Mouse (Mus musculus) heart, embryonic 16.5 days (tissue): ENCODE data around the gene Zfp212. TPM values are rescaled to one million over a fixed set of nuclear protein-coding genes. Genes with fewer than 3 reads are reported as not detected.

Source experiments
- ATAC-seq: fragments of 200-750 bp; cut with Nextera tagmentation; replicated peaks from 2 replicates; pipeline ENCODE4 v1.8.0; 2017; ENCODE audit warnings: moderate number of reproducible peaks; ENCODE audit not compliant: insufficient read depth, low FRiP score; ENCODE audit errors: extremely low read depth
- H3K27ac ChIP-seq: fragments of 300-500 bp; sonication (generic); 2 replicates; pipeline ENCODE4 v1.5.1; 2014; ENCODE audit warnings: mild to moderate bottlenecking, low read length, control low read depth, moderate library complexity
- H3K27me3 ChIP-seq: fragments of 300-500 bp; sonication (generic); 2 replicates; pipeline ENCODE4 v1.6.1; 2014; ENCODE audit warnings: low read length, mixed read lengths; ENCODE audit not compliant: control insufficient read depth, insufficient read depth
- H3K36me3 ChIP-seq: fragments of 300-500 bp; sonication (generic); 2 replicates; pipeline ENCODE4 v1.6.1; 2014; ENCODE audit not compliant: control insufficient read depth, insufficient read depth
- H3K4me1 ChIP-seq: fragments of 300-500 bp; sonication (generic); 2 replicates; pipeline ENCODE4 v1.6.1; 2014; ENCODE audit warnings: low read length, mixed read lengths; ENCODE audit not compliant: control insufficient read depth, insufficient read depth
- H3K4me2 ChIP-seq: fragments of 300-500 bp; sonication (generic); 2 replicates; pipeline ENCODE4 v1.6.1; 2014; ENCODE audit warnings: low read depth, mild to moderate bottlenecking, control low read depth, low read length
- H3K4me3 ChIP-seq: fragments of 300-500 bp; sonication (generic); 2 replicates; pipeline ENCODE4 v1.5.1; 2014; ENCODE audit warnings: mild to moderate bottlenecking, control low read depth, low read length
- H3K9ac ChIP-seq: fragments of 300-500 bp; sonication (generic); 2 replicates; pipeline ENCODE4 v1.6.1; 2014; ENCODE audit warnings: low read length, control low read depth
- H3K9me3 ChIP-seq: fragments of 300-500 bp; sonication (generic); replicated peaks from 2 replicates; pipeline ENCODE4 v1.6.1; 2016; ENCODE audit warnings: low read length; ENCODE audit not compliant: control insufficient read depth
- WGBS: fragments of 180-500 bp; shearing (Covaris S2); extraction: QIAGEN DNeasy Blood & Tissue Kit; methylation state at CpG from one replicate; pipeline ENCODE4 v1.1.7; 2014; 5-methylcytosine and 5-hydroxymethylcytosine counted together
- polyA plus RNA-seq: library from polyadenylated mRNA; unstranded; fragments of >200 nt; fragmentation: Nextera tagmentation; extraction: Ambion mirVana; gene quantifications from 2 replicates; pipeline ENCODE4 v1.2.1, GENCODE M21; 2015

Gene Zfp212
- polyA plus RNA-seq, 1 experiment from 2014 or later: 10.9 TPM

- ATAC-seq: no peak
- WGBS: 69% methylated on average over 5 of the region's 5 CpGs
Measured at GRCm38 (mm10) chr6:47917051-47917450, 3.2 kb upstream of the Zfp212 start.

GRCm38 (mm10) chr6:47918768-47919274 is 1.5 kb upstream of the Zfp212 start:
- H3K27ac ChIP-seq: no peak overlapping the region
- H3K4me2 ChIP-seq: no peak overlapping the region
- H3K4me1 ChIP-seq: peaks cover 20% of the 10 kb centered on the region
- ATAC-seq: no peak
- no peaks in the 10 kb centered on the region for H3K9me3 ChIP-seq
- H3K27me3 ChIP-seq: no peaks in the 10 kb centered on the region
- H3K4me3 ChIP-seq: no peak overlapping the region
- H3K36me3 ChIP-seq: no peaks in the 10 kb centered on the region
- WGBS: 71% methylated on average over 3 of the region's 3 CpGs
- no peak overlapping the region for H3K9ac ChIP-seq

More at GRCm38 (mm10) chr6:47917051-47917450, 3.2 kb upstream of the Zfp212 start:
- Histone ChIP-seq H3K9me3 (no peaks in the 10 kb centered on the region), H3K27me3 (no peaks in the 10 kb centered on the region), H3K4me3 (no peak overlapping the region), H3K36me3 (no peaks in the 10 kb centered on the region), H3K27ac (no peak overlapping the region), H3K9ac (no peak overlapping the region), H3K4me1 (peaks cover 15% of the 10 kb centered on the region), H3K4me2 (no peak overlapping the region)

- Histone ChIP-seq H3K9me3 (no peaks in the 10 kb centered on the region), H3K4me3 (peak overlapping the region; percentile 83), H3K4me1 (peaks cover 20% of the 10 kb centered on the region), H3K27ac (peak overlapping the region; percentile 97), H3K4me2 (peak overlapping the region; percentile 72), H3K9ac (peak overlapping the region; percentile 95), H3K27me3 (no peaks in the 10 kb centered on the region), H3K36me3 (no peaks in the 10 kb centered on the region)
- 25% methylated on average over 11 of the region's 11 CpGs for WGBS
- ATAC-seq: no peak
Measured at GRCm38 (mm10) chr6:47919646-47920446, 430 bp upstream of the Zfp212 start.

GRCm38 (mm10) chr6:47942461-47942860 is 22.2 kb downstream of the Zfp212 start:
- Histone ChIP-seq H3K4me3 (peak overlapping the region; percentile 56), H3K9me3 (no peaks in the 10 kb centered on the region), H3K27ac (no peak overlapping the region), H3K4me1 (peaks cover 2% of the 10 kb centered on the region; the same call in 1 of the 2 replicates), H3K27me3 (no peaks in the 10 kb centered on the region), H3K36me3 (no peaks in the 10 kb centered on the region), H3K4me2 (peak overlapping the region; percentile 84), H3K9ac (peak overlapping the region; percentile 76)
- ATAC-seq: no peak
- 45% methylated on average over 12 of the region's 12 CpGs for WGBS

GRCm38 (mm10) chr6:47943021-47943691 is 22.9 kb downstream of the Zfp212 start:
- no peaks in the 10 kb centered on the region for H3K36me3 ChIP-seq
- no peaks in the 10 kb centered on the region for H3K27me3 ChIP-seq
- 8% methylated on average over 64 of the region's 64 CpGs for WGBS
- H3K27ac ChIP-seq: no peak overlapping the region
- ATAC-seq: peak; percentile 88
- H3K4me2 ChIP-seq: peak overlapping the region; percentile 84
- H3K4me1 ChIP-seq: peaks cover 2% of the 10 kb centered on the region; the same call in 1 of the 2 replicates
- H3K4me3 ChIP-seq: peak overlapping the region; percentile 56
- no peaks in the 10 kb centered on the region for H3K9me3 ChIP-seq
- H3K9ac ChIP-seq: peak overlapping the region; percentile 76

GRCm38 (mm10) chr6:47943721-47944120 is 23.4 kb downstream of the Zfp212 start:
- no peaks in the 10 kb centered on the region for H3K36me3 ChIP-seq
- peak overlapping the region; percentile 56 for H3K4me3 ChIP-seq
- ATAC-seq: no peak
- no peaks in the 10 kb centered on the region for H3K9me3 ChIP-seq
- no peak overlapping the region for H3K27ac ChIP-seq
- peaks cover 2% of the 10 kb centered on the region; the same call in 1 of the 2 replicates for H3K4me1 ChIP-seq
- peak overlapping the region; percentile 76 for H3K9ac ChIP-seq
- H3K4me2 ChIP-seq: peak overlapping the region; percentile 84
- WGBS: 83% methylated on average over 3 of the region's 3 CpGs
- H3K27me3 ChIP-seq: no peaks in the 10 kb centered on the region

GRCm38 (mm10) chr6:47947388-47947787 is 27.1 kb downstream of the Zfp212 start:
- no peak overlapping the region for H3K4me3 ChIP-seq
- no peak for ATAC-seq
- peaks cover 2% of the 10 kb centered on the region; the same call in 1 of the 2 replicates for H3K27me3 ChIP-seq
- H3K9ac ChIP-seq: no peak overlapping the region
- H3K9me3 ChIP-seq: no peaks in the 10 kb centered on the region
- no peak overlapping the region for H3K4me2 ChIP-seq
- WGBS: 86% methylated on average over 4 of the region's 4 CpGs
- H3K4me1 ChIP-seq: peaks cover 2% of the 10 kb centered on the region; the same call in 1 of the 2 replicates
- no peak overlapping the region for H3K27ac ChIP-seq
- H3K36me3 ChIP-seq: no peaks in the 10 kb centered on the region

- under 1% methylated on average over 31 of the region's 31 CpGs for WGBS
- peak within 1 kb of the TSS; percentile 32; the same call in 1 of the 2 replicates for H3K27ac ChIP-seq
Measured at GRCm38 (mm10) chr6:47953191-47953726, 33.0 kb downstream of the Zfp212 start, which contains the start of gene Zfp956. Zfp956 (plus strand) TSS chr6:47953390.

More at GRCm38 (mm10) chr6:47953191-47953726, 33.0 kb downstream of the Zfp212 start, which contains the start of gene Zfp956:
- no peaks in the 10 kb centered on the region for H3K4me1 ChIP-seq
- peak within 1 kb of the TSS; percentile 72 for H3K4me3 ChIP-seq
- H3K36me3 ChIP-seq: no peaks in the 10 kb centered on the region
- H3K9me3 ChIP-seq: no peaks in the 10 kb centered on the region
- peak; percentile 98 for ATAC-seq
- H3K4me2 ChIP-seq: peak within 1 kb of the TSS; percentile 70
- peak within 1 kb of the TSS; percentile 68 for H3K9ac ChIP-seq
- peaks cover 12% of the 10 kb centered on the region; the same call in 1 of the 2 replicates for H3K27me3 ChIP-seq
